Mouse (Mus musculus) intestine, embryonic 14.5 days (tissue): ENCODE data around the gene Ankmy1. TPM values are rescaled to one million over a fixed set of nuclear protein-coding genes. Genes with fewer than 3 reads are reported as not detected.

Experiments
- ATAC-seq: fragments of 200-750 bp; cut with Nextera tagmentation; replicated peaks from 2 replicates; pipeline ENCODE4 v1.8.0; 2017; ENCODE audit warnings: low read depth, moderate number of reproducible peaks, moderate TSS enrichment, moderate library complexity; ENCODE audit not compliant: low FRiP score, low TSS enrichment
- DNase-seq: peaks from one replicate; pipeline ENCODE4 v3.0.0-alpha.2; 2018; ENCODE audit warnings: low spot score
- H3K27ac ChIP-seq: fragments of 300-500 bp; sonication (generic); 2 replicates; pipeline ENCODE4 v1.5.1; 2014; ENCODE audit warnings: low read depth, mild to moderate bottlenecking, control low read depth
- H3K27me3 ChIP-seq: fragments of 300-500 bp; sonication (generic); replicated peaks from 2 replicates; pipeline ENCODE4 v1.6.1; 2014; ENCODE audit warnings: low read length, control low read depth; ENCODE audit not compliant: control insufficient read depth, insufficient read depth
- H3K36me3 ChIP-seq: fragments of 300-500 bp; sonication (generic); 2 replicates; pipeline ENCODE4 v1.6.1; 2014; ENCODE audit warnings: low read length, control low read depth; ENCODE audit not compliant: control insufficient read depth, insufficient read depth
- H3K4me1 ChIP-seq: fragments of 300-500 bp; sonication (generic); replicated peaks from 2 replicates; pipeline ENCODE4 v1.6.1; 2014; ENCODE audit warnings: low read length, control low read depth, mixed read lengths; ENCODE audit not compliant: control insufficient read depth, insufficient read depth
- H3K4me2 ChIP-seq: fragments of 300-500 bp; sonication (generic); 2 replicates; pipeline ENCODE4 v1.6.1; 2014; ENCODE audit warnings: low read length
- H3K4me3 ChIP-seq: fragments of 300-500 bp; sonication (generic); 2 replicates; pipeline ENCODE4 v1.5.1; 2014; ENCODE audit warnings: low read depth, low read length, control low read depth, mixed read lengths
- H3K9ac ChIP-seq: fragments of 300-500 bp; sonication (generic); 2 replicates; pipeline ENCODE4 v1.6.1; 2014; ENCODE audit warnings: mild to moderate bottlenecking, low read length
- H3K9me3 ChIP-seq: fragments of 300-500 bp; sonication (generic); 2 replicates; pipeline ENCODE4 v1.6.1; 2016; ENCODE audit warnings: low read length, control low read depth; ENCODE audit not compliant: control insufficient read depth
- WGBS: fragments of 180-500 bp; shearing (Covaris S2); extraction: QIAGEN DNeasy Blood & Tissue Kit; methylation state at CpG from one replicate; pipeline ENCODE4 v1.1.7; 2014; 5-methylcytosine and 5-hydroxymethylcytosine counted together
- polyA plus RNA-seq: library from polyadenylated mRNA; unstranded; fragments of >200 nt; fragmentation: Nextera tagmentation; extraction: Ambion mirVana; gene quantifications from 2 replicates; pipeline ENCODE4 v1.2.1, GENCODE M21; 2014

The Ankmy1 gene
- polyA plus RNA-seq, 1 experiment from 2014 or later, result 0.30 TPM

DNA sequence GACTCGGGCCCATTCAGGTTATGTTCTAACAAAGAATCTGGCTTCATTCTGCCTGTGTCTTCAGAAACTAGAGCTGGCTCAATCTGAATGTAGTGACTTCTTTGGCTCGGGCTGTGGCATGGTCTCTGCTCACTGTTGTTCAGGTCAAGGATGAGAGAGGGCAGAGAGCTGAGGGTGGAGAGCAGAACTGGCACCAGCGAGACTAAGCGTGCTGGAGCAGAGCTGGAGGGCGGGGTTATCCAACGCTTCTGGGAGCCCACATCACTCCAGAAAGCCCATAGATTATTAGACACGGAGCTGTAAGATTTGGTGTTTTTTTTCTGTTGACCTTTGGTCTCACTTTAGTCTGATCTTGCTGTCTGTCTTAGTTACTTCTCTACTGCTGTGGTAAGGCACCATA is 30.0 kb downstream of the Ankmy1 start:
- H3K4me1 ChIP-seq, result no peaks in the 10 kb centered on the region
- DNase-seq, result no peak
- H3K9ac ChIP-seq, result no peak overlapping the region
- H3K9me3 ChIP-seq, result no peaks in the 10 kb centered on the region
- no peak overlapping the region for H3K4me3 ChIP-seq
- no peak overlapping the region for H3K4me2 ChIP-seq
- ATAC-seq, result no peak
- H3K36me3 ChIP-seq, result no peaks in the 10 kb centered on the region
- H3K27me3 ChIP-seq, result no peaks in the 10 kb centered on the region
- H3K27ac ChIP-seq, result no peak overlapping the region
- WGBS, result 80% methylated on average over 7 of the region's 7 CpGs

- DNase-seq (no peak), ATAC-seq (no peak)
- no peak overlapping the region for H3K27ac ChIP-seq
- H3K9me3 ChIP-seq, result no peaks in the 10 kb centered on the region
- H3K4me2 ChIP-seq, result no peak overlapping the region
- H3K9ac ChIP-seq, result no peak overlapping the region
- H3K4me1 ChIP-seq, result no peaks in the 10 kb centered on the region
- H3K4me3 ChIP-seq, result no peak overlapping the region
- H3K36me3 ChIP-seq, result no peaks in the 10 kb centered on the region
- H3K27me3 ChIP-seq, result no peaks in the 10 kb centered on the region; the same call in 1 of the 2 replicates
- WGBS, result 83% methylated on average over 2 of the region's 2 CpGs
Observed at GRCm38 (mm10) chr1:92869985-92870384, 32.7 kb downstream of the Ankmy1 start.

GRCm38 (mm10) chr1:92866170-92866569 is 36.5 kb downstream of the Ankmy1 start:
- Histone ChIP-seq H3K4me1 (no peaks in the 10 kb centered on the region), H3K36me3 (no peaks in the 10 kb centered on the region), H3K9ac (no peak overlapping the region), H3K9me3 (no peaks in the 10 kb centered on the region), H3K27ac (no peak overlapping the region), H3K27me3 (no peaks in the 10 kb centered on the region; the same call in 1 of the 2 replicates), H3K4me3 (no peak overlapping the region), H3K4me2 (no peak overlapping the region)
- no peak for ATAC-seq
- no peak for DNase-seq
- 63% methylated on average over 2 of the region's 2 CpGs for WGBS

DNA sequence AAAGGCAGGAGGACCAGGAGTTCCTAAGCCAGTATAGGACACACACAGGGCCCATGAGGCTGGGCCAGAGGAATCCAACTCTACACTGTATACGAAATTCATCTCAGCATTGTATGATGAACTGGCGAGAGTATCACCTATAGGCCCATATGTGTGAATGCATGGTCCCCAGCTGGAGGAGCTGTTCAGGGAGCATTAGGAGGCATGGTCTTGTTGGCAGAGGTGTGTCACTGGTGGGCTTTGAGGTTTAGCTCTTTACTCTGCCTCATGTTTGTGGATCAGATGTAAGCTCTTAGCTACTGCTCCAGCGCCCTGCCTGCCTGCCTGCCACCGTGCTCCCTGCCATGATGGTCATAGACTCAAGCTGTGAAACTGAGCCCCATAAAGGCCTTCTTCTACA is 39.4 kb downstream of the Ankmy1 start:
- H3K4me2 ChIP-seq, result no peak overlapping the region
- no peaks in the 10 kb centered on the region for H3K4me1 ChIP-seq
- DNase-seq, result no peak
- WGBS, result 86% methylated on average over 4 of the region's 4 CpGs
- no peak overlapping the region for H3K9ac ChIP-seq
- no peaks in the 10 kb centered on the region for H3K9me3 ChIP-seq
- no peak for ATAC-seq
- H3K27me3 ChIP-seq, result no peaks in the 10 kb centered on the region; the same call in 1 of the 2 replicates
- peaks cover 20% of the 10 kb centered on the region for H3K36me3 ChIP-seq
- H3K4me3 ChIP-seq, result no peak overlapping the region
- H3K27ac ChIP-seq, result no peak overlapping the region

- Histone ChIP-seq H3K4me3 (no peak overlapping the region), H3K27me3 (no peaks in the 10 kb centered on the region; the same call in 1 of the 2 replicates), H3K27ac (no peak overlapping the region), H3K4me1 (no peaks in the 10 kb centered on the region), H3K36me3 (peaks cover 38% of the 10 kb centered on the region), H3K9me3 (no peaks in the 10 kb centered on the region), H3K4me2 (no peak overlapping the region), H3K9ac (no peak overlapping the region)
- DNase-seq (no peak), ATAC-seq (no peak)
- WGBS, result 78% methylated on average over 6 of the region's 6 CpGs
Observed at GRCm38 (mm10) chr1:92861503-92861902, 41.2 kb downstream of the Ankmy1 start.

DNA sequence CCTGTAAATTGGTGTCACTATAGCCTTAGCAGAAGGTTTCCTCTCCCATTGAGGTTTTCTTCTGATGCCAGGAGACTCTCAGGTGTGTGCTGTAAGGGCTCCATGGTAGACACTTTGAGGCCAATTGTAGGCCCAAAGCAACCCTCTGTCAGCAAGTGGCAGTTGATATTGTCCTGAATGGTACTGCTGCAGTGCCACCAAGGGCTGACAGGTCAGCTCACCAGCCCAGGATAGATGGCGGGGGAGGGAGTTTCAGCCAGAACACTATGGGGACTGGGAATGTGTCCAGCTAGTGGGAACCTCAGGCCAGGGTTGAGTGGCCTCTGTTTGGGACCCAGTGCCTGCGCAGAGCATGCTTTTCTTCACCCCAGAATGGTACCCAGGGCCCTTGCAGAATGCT is 50.3 kb downstream of the Ankmy1 start:
- Histone ChIP-seq H3K36me3 (peaks cover 37% of the 10 kb centered on the region), H3K4me3 (no peak overlapping the region), H3K4me1 (peaks cover 12% of the 10 kb centered on the region), H3K9ac (no peak overlapping the region), H3K9me3 (no peaks in the 10 kb centered on the region), H3K27me3 (no peaks in the 10 kb centered on the region), H3K4me2 (no peak overlapping the region), H3K27ac (no peak overlapping the region)
- no peak for DNase-seq
- no peak for ATAC-seq
- 100% methylated on average over 2 of the region's 2 CpGs for WGBS

GRCm38 (mm10) chr1:92849938-92850574 is 52.6 kb downstream of the Ankmy1 start:
- H3K27ac ChIP-seq, result no peak overlapping the region
- H3K4me1 ChIP-seq, result peaks cover 12% of the 10 kb centered on the region
- whole genome bisulfite sequencing, result 69% methylated on average over 13 of the region's 13 CpGs
- no peak for DNase-seq
- no peak overlapping the region for H3K9ac ChIP-seq
- H3K9me3 ChIP-seq, result no peaks in the 10 kb centered on the region
- H3K4me2 ChIP-seq, result no peak overlapping the region
- H3K27me3 ChIP-seq, result no peaks in the 10 kb centered on the region
- peaks cover 14% of the 10 kb centered on the region for H3K36me3 ChIP-seq
- H3K4me3 ChIP-seq, result no peak overlapping the region
- no peak for ATAC-seq

- H3K9ac ChIP-seq, result no peak overlapping the region
- peaks cover 12% of the 10 kb centered on the region for H3K4me1 ChIP-seq
- no peak for ATAC-seq
Observed at GRCm38 (mm10) chr1:92849491-92849890, 53.2 kb downstream of the Ankmy1 start.

More at GRCm38 (mm10) chr1:92849491-92849890, 53.2 kb downstream of the Ankmy1 start:
- WGBS, result 75% methylated on average over 2 of the region's 2 CpGs
- Histone ChIP-seq H3K27me3 (no peaks in the 10 kb centered on the region), H3K27ac (no peak overlapping the region), H3K4me3 (no peak overlapping the region), H3K36me3 (peaks cover 8% of the 10 kb centered on the region), H3K4me2 (no peak overlapping the region), H3K9me3 (no peaks in the 10 kb centered on the region)
- DNase-seq, result peak; percentile 65
